Mouse (Mus musculus) liver, adult 2 months (tissue): ENCODE measurements around the gene Elavl1.
A peak's percentile ranks its signal among the peaks of the same experiment; 100 is the strongest.

Experiments used
- CTCF ChIP-seq: fragments of 200-500 bp; IDR thresholded peaks from 2 replicates; pipeline ENCODE4 v1.5.1; 2011; ENCODE audit warnings: low read depth, low read length, control low read depth
- POLR2A ChIP-seq: fragments of 200-500 bp; IDR thresholded peaks from 2 replicates; pipeline ENCODE4 v1.6.1; 2011; ENCODE audit warnings: low read length, control low read depth; ENCODE audit not compliant: insufficient read depth; ENCODE audit errors: extremely low read depth

DNA sequence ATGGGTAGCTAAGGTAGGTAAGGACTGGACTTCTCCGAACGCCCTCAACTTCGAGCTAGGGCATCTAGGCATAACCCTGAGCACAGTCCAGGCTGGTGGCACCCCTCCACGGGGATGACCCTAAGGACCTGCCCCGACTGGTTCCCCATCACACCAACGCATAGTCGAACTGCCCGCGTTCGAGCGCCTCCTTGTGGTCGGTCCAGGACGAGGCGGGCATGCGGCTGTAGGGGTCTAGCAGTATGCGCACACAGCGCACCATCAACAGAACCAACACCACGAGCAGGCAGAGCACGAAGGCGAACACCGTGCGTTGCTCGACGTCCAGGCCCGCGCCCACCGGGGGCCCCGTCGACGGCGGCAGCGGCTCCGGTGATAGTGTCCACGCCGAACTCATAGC, 67.0 kb downstream of the Elavl1 start:
- TF ChIP-seq POLR2A (no peak), CTCF (peak; percentile 84)
